Mouse (Mus musculus) CH12F3 (cell line): ENCODE results near the gene Ncl.
"Not testable (repeated sequence)": the region's sequence is repeated elsewhere in the genome, so short reads cannot be mapped to it uniquely, and the experiment has no call there.

Experiments used
- in situ Hi-C: fragments of 300-500 bp; cut with MboI; formaldehyde crosslinking; loops from 2 replicates; pipeline ENCODE4 v1.14.3; 2020; ENCODE audit warnings: low sequenced_read_pairs

Ncl gene

DNA sequence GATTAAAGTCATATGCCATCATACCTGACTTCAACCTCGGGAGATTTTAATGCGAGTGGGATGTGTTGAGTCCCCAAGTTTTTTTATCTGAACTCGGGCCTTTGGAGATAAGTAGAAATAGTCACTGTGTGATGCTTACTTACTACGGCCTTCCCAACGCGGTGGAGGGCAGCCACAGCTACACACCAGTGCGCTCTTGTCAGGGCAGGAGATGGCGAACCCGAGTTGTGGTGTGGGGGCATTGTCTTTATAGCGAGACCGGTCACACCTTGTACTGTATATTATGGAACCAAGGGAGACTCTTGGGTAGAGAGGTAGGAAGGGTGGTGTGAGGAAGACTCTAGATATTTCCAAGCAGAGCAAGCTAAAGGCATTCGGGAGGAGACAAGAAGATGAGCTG is 1.2 kb upstream of the Ncl start:
- in situ Hi-C loops, result no loop called here

- in situ Hi-C loops, result no loop called here
Observed at GRCm38 (mm10) chr1:86359798-86360179, 589 bp upstream of the Ncl start.

DNA sequence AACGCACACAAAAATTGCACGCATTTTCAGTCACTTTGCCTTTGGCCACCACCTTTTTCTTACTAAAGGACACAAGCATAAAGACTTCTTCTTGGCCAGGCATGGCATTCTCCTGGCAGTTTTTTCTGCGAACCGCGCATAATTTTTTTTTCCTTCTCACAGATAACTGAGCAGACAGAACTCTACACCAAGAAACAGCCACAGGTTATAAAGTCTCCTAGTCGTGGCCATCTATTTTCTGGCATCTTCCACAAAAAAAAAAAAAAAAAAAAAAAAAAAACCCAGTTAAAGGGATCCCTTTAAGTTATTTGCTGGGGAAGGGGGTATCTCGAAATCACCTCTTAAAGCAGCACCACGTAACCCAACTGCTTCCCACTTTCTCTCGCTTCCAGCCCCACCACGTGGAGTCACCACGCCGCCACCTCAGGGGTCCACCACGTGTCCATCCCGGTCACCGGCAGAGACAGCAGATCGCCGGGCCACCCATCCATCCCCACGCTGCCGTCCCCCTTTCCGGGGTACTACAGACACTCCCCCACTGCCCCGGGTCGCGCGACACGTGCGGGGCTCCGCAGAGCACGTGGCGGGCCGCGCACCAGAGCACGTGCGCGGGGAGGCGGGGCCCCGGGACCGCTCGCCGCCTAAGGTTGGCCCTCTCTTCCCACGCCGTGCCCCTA is 833 bp downstream of the Ncl start:
- in situ Hi-C loops, result no loop called here

DNA sequence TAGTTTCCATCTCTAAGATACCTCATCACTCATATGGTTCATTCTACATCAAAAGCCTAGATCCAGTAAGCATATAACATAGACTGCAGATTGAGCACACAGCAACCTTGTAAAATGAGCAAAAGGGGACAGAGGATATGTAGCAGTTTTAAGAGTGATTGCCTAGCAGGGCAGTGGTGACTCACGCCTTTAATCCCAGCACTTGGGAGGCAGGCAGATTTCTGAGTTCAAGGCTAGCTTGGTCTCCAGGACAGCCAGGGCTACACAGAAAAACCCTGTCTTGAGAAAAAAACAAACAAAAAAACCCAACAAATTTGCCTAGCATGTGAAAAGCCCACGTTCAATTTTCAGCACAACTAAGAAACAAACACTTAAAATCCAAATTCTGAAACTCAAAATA is 5.0 kb downstream of the Ncl start:
- in situ Hi-C loops, result no loop called here

GRCm38 (mm10) chr1:86350576-86350975 is 8.6 kb downstream of the Ncl start:
- in situ Hi-C loops, result no loop called here

- in situ Hi-C loops, result no loop called here
Observed at GRCm38 (mm10) chr1:86349696-86350095, 9.5 kb downstream of the Ncl start.

GRCm38 (mm10) chr1:86349201-86349600 is 10.0 kb downstream of the Ncl start:
- in situ Hi-C loops, result no loop called here

- in situ Hi-C loops, result no loop called here
Observed at GRCm38 (mm10) chr1:86348801-86349200, 10.4 kb downstream of the Ncl start.

- in situ Hi-C loops, result no loop called here
Observed at GRCm38 (mm10) chr1:86348083-86348482, 11.1 kb downstream of the Ncl start.

GRCm38 (mm10) chr1:86347716-86348045 is 11.5 kb downstream of the Ncl start:
- in situ Hi-C loops, result no loop called here

GRCm38 (mm10) chr1:86346851-86347715 is 12.1 kb downstream of the Ncl start:
- in situ Hi-C loops, result no loop called here

GRCm38 (mm10) chr1:86345956-86346355 is 13.2 kb downstream of the Ncl start:
- in situ Hi-C loops, result no loop called here

- in situ Hi-C loops, result no loop called here
Observed at GRCm38 (mm10) chr1:86345069-86345468, 14.1 kb downstream of the Ncl start.

DNA sequence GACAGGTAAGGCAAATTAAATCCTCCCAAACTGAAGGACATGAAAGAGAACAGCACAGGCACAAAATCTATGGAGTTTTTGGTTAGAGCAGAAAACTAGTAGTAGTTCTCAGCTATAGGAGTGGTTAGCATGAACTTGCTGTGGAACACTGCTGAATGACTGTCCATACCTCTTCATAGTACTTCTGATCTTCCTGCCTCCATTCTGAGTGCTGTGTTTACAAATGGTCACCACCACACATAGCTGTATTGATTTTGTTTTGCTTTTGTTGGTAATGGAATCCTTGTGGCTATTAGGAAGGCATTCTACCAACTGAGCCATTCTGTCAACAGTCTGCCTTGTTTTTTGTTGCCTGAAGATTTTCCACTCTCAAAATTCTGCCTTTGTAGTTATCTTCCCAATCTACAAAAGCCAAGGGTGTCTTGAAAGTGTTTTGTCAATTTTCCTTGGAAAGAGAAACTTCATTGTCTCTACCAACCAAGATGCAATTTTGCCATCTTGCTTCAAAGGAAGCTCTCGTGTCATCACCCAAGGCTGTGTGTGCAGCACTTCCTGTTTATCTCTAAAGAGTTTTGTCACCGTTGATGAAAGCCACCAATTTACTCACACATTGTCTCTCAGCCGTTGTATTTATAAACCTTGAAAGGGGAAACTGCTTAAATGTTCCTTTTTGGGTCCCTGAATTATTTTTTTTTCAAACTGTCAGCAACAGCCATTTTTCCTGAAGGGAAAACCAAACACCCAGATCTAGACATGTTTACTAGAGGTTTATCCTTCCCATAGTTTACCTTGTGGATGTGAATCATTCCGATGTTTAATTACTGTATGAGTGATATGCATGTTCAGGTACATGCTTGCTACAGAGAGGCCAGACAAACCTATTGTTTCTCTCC is 15.0 kb downstream of the Ncl start:
- in situ Hi-C loops, result no loop called here

DNA sequence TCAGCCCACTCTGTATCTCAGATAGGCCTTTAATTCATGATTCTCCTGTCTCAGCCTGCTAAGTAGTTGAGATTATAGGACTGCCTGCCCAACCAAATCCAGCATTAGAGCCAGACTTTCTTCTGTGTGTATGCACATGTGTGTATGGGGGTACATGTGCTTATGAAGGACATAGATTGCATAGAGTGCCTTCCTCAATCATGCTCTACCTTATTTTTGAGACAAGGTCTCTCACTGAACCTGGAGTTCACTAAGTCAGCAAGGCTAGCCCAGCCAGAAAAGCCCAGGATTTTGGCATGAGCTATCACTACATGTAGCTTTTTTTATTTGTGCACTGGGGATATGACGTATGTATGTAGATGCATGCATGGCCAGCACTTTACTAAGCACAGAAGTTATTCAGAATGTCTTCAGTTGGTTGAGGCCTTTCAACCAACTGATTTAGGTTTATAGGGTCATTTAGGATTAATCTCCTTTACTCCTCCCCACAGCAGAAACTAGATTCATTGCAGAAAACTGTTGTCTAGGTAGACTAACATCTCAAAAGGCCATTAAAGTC is 16.0 kb downstream of the Ncl start:
- in situ Hi-C loops, result no loop called here

DNA sequence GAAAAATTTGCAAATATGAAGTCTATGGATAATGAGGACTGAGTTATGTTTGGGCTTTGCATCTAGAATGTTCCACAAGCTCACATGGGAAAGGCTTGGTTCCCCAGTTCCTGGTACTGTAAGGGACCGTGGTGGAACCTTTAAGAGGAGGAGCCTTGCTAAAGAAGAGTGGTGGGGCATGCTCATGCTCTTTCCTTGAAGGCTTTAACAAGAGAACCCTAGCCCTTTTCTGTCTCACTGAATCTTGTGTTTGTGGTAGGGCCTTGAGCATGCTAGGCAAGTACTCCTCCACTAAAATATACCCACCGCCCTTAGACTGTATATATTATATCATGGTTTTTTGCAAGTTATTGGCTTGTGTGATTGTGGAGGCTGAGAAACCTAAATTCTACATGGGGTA is 16.8 kb downstream of the Ncl start:
- in situ Hi-C loops, result no loop called here

DNA sequence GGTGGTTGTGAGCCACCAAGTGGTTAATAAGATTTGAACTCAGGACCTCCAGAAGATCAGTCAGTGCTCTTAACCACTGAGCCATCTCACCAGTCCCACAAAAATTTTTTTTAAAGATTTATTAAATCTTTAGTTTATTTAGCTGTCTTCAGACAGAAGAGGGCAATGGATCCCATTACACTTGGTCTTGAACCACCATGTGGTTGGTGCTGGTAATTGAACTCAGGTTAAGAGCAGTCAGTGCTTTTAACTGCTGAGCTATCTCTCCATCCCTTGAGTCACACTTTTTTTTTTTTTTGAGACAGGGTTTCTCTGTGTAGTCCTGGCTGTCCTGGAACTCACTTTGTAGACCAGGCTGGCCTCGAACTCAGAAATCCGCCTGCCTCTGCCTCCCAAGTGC is 18.1 kb downstream of the Ncl start:
- in situ Hi-C loops, result not testable (repeated sequence)

DNA sequence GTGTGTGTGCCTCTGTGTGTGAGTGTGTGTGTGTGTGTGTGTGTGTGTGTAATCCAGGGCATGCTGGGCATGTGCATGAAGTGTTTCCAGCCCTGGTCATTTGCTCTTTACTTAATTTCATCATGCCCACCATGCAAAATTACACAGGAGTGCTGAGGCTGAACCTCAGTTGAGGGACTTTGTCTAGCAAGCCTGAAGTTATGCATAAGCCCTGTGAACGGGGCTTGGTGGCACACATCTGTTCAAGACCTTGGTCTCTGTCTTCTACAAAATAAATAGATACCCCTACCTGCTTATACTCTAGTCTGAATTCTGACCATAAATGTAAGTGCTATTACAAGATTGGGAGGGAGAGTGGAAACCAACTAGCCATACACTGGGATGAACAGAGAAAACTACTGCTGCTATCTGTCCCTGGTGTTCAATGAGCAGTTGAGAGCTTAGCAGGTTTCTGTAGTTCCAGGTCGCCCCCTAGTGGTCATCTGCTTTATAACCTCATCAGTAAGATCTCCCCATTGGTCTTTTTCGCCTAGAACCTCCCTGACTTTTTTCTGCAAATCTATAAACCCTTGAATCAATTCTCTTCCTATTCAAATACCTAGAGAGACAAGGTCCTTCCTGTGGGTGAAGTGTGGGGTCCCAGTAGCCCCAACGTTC is 19.9 kb downstream of the Ncl start:
- in situ Hi-C loops, result loop anchor here (5.0 kb wide), 1 partner anchor 162 kb away; no protein-coding TSS in a partner anchor

- in situ Hi-C loops, result loop anchor here (5.0 kb wide), 1 partner anchor 159 kb away; no protein-coding TSS in a partner anchor
Observed at GRCm38 (mm10) chr1:86336330-86336729, 22.9 kb downstream of the Ncl start.

DNA sequence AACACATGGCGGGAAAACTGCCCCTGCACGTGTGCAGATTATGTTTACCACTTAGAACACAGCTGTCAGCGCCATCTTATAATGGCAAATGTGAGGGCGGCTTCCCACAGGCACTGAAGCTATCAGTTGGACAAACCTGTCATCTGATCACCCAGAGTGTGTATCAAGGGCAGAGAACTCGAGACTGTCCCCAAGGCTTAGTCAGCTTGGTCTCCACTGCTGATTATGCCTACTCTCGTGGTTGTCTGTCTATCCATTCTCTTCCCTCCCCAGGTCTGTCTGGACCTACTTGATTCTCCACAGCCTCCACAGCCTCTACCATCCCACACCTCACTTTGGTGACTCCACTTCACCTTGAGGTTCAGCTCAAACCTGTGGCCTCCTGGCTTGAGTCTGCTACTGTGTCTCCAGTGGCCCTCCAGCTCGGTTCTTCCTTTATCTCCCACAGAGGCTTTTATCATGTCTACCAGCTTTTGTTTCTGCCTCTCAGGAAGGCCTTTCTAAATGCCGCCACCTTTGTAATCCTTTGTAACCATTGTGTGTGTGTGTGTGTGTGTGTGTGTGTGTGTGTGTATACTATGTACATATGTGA is 38.3 kb downstream of the Ncl start:
- in situ Hi-C loops, result no loop called here
